Mouse (Mus musculus) intestine, embryonic 14.5 days (tissue): ENCODE results near the gene Pou3f1. TPM values are rescaled to one million over a fixed set of nuclear protein-coding genes. Genes with fewer than 3 reads are reported as not detected.

Experiments
- ATAC-seq: fragments of 200-750 bp; cut with Nextera tagmentation; replicated peaks from 2 replicates; pipeline ENCODE4 v1.8.0; 2017; ENCODE audit warnings: low read depth, moderate number of reproducible peaks, moderate TSS enrichment, moderate library complexity; ENCODE audit not compliant: low FRiP score, low TSS enrichment
- DNase-seq: peaks from one replicate; pipeline ENCODE4 v3.0.0-alpha.2; 2018; ENCODE audit warnings: low spot score
- H3K27ac ChIP-seq: fragments of 300-500 bp; sonication (generic); 2 replicates; pipeline ENCODE4 v1.5.1; 2014; ENCODE audit warnings: low read depth, mild to moderate bottlenecking, control low read depth
- H3K27me3 ChIP-seq: fragments of 300-500 bp; sonication (generic); replicated peaks from 2 replicates; pipeline ENCODE4 v1.6.1; 2014; ENCODE audit warnings: low read length, control low read depth; ENCODE audit not compliant: control insufficient read depth, insufficient read depth
- H3K36me3 ChIP-seq: fragments of 300-500 bp; sonication (generic); 2 replicates; pipeline ENCODE4 v1.6.1; 2014; ENCODE audit warnings: low read length, control low read depth; ENCODE audit not compliant: control insufficient read depth, insufficient read depth
- H3K4me1 ChIP-seq: fragments of 300-500 bp; sonication (generic); replicated peaks from 2 replicates; pipeline ENCODE4 v1.6.1; 2014; ENCODE audit warnings: low read length, control low read depth, mixed read lengths; ENCODE audit not compliant: control insufficient read depth, insufficient read depth
- H3K4me2 ChIP-seq: fragments of 300-500 bp; sonication (generic); 2 replicates; pipeline ENCODE4 v1.6.1; 2014; ENCODE audit warnings: low read length
- H3K4me3 ChIP-seq: fragments of 300-500 bp; sonication (generic); 2 replicates; pipeline ENCODE4 v1.5.1; 2014; ENCODE audit warnings: low read depth, low read length, control low read depth, mixed read lengths
- H3K9ac ChIP-seq: fragments of 300-500 bp; sonication (generic); 2 replicates; pipeline ENCODE4 v1.6.1; 2014; ENCODE audit warnings: mild to moderate bottlenecking, low read length
- H3K9me3 ChIP-seq: fragments of 300-500 bp; sonication (generic); 2 replicates; pipeline ENCODE4 v1.6.1; 2016; ENCODE audit warnings: low read length, control low read depth; ENCODE audit not compliant: control insufficient read depth
- WGBS: fragments of 180-500 bp; shearing (Covaris S2); extraction: QIAGEN DNeasy Blood & Tissue Kit; methylation state at CpG from one replicate; pipeline ENCODE4 v1.1.7; 2014; 5-methylcytosine and 5-hydroxymethylcytosine counted together
- polyA plus RNA-seq: library from polyadenylated mRNA; unstranded; fragments of >200 nt; fragmentation: Nextera tagmentation; extraction: Ambion mirVana; gene quantifications from 2 replicates; pipeline ENCODE4 v1.2.1, GENCODE M21; 2014

Pou3f1 gene
- polyA plus RNA-seq, 1 experiment from 2014 or later, result 0.27 TPM

DNA sequence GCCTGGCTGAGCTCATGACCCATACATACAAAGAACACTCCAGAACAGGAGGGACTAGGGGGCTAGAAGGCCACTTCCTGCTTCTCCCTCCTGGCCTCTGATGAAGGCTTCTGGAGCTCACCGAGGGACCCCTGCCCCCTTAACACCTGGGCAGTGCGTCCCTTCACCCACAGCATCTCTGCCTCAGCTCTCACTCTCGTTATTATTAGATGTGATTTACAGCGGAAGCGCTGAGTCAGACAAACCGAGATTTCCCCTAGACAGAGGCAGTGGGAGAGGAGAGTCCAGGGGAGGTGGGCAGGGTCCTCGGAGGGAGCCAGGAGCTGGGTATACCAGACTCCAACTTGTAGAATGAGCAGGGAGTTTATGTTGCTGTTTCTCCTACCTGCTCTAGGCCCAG is 15.0 kb downstream of the Pou3f1 start:
- Histone ChIP-seq H3K4me1 (peaks cover 13% of the 10 kb centered on the region; the same call in 1 of the 2 replicates), H3K4me2 (no peak overlapping the region), H3K36me3 (peaks cover 8% of the 10 kb centered on the region; the same call in 1 of the 2 replicates), H3K4me3 (no peak overlapping the region), H3K9me3 (no peaks in the 10 kb centered on the region), H3K27ac (no peak overlapping the region), H3K9ac (no peak overlapping the region), H3K27me3 (peaks cover 40% of the 10 kb centered on the region)
- WGBS, result 19% methylated on average over 7 of the region's 7 CpGs
- no peak for DNase-seq
- no peak for ATAC-seq

DNA sequence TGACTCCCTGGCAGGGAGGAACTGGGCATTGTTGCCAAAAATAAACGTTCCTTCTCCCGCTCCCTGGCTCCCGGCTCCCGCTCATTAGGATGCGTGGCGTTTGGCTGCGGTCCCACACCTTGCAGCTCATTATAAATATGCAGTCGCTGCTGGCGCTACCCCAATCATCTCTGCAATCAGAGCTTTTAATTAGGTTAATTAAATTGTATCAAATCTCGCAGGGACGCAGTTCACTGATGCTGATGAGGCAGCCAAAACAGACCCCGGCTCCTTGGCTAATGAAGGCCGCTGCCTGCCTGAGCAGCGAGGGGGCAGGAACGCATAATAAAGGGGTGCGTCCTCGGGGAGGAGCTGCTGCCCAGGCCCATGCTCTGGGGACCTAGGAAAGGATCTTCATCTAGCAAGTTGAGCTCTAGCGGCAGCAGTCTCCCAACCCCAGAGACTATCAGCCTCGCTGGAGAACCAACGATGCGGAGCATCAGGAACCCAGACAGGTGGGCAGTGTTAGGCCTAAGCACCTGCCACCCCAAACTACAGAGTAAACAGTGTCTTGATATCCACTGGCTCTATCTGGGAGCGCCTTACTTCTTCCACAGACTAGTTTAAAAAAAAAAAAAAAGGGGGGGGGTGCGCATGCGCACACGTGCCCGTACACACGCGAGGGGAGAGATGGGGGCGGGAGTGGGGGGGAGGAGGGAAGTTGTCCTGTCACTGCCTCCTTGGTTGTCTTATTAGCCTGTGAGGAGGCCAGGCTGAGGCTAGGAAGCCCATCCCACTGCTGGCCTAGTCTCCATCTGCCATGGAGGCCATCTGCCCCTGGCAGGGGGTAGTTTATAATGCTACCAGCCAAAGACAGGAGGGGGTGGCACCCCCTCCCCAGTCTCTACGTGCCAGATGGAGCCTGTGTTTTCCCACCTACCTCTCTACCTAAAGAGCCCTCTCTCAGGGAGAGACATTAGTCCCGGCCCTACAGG is 16.0 kb downstream of the Pou3f1 start:
- Histone ChIP-seq H3K27ac (no peak overlapping the region), H3K9me3 (no peaks in the 10 kb centered on the region), H3K9ac (no peak overlapping the region), H3K36me3 (peaks cover 13% of the 10 kb centered on the region), H3K27me3 (peaks cover 33% of the 10 kb centered on the region), H3K4me2 (peak overlapping the region; percentile 37), H3K4me3 (0 out of 2 replicates have a peak overlapping the region, but pooled peaks have one; percentile 10), H3K4me1 (peaks cover 13% of the 10 kb centered on the region; the same call in 1 of the 2 replicates)
- no peak for ATAC-seq
- 7% methylated on average over 26 of the region's 31 CpGs for WGBS
- DNase-seq, result no peak

DNA sequence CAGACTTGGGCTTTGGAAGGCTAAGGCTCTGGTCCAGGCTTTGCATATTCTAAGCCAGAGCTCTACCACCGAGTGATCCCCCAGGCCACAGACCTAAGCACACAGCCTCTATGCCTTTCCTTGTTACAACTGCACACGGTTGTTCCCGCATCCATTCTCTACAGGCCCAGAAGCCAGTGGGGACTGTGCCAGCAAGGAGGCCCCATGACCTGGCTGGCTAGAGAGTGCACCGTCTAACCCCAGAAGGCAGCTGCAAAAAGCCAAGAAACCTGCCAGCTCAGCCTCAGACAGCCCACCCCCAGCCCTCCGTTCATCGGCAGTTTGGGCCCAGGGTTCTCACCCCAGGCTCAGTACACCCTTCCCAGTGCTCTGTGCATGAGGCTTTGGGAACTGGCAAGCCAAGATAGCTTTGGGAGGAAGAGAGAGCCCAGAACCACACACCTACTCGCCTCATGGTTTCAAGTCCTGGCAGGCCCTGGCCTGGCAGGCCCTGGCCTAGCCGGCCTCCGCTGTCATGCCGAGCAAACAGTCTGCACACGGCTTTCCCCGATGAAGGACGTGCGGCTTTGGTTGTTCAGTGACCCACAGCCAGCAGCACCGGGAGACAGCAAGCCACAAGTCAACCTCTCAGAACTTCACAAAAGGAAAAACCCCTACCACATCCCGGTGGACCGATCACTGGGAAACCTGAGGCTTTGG is 17.9 kb downstream of the Pou3f1 start:
- Histone ChIP-seq H3K4me2 (no peak overlapping the region), H3K9me3 (no peaks in the 10 kb centered on the region), H3K27me3 (peaks cover 29% of the 10 kb centered on the region), H3K4me3 (no peak overlapping the region), H3K4me1 (peaks cover 13% of the 10 kb centered on the region; the same call in 1 of the 2 replicates), H3K9ac (no peak overlapping the region), H3K36me3 (peaks cover 32% of the 10 kb centered on the region), H3K27ac (no peak overlapping the region)
- DNase-seq (no peak), ATAC-seq (no peak)
- WGBS, result 69% methylated on average over 17 of the region's 17 CpGs

DNA sequence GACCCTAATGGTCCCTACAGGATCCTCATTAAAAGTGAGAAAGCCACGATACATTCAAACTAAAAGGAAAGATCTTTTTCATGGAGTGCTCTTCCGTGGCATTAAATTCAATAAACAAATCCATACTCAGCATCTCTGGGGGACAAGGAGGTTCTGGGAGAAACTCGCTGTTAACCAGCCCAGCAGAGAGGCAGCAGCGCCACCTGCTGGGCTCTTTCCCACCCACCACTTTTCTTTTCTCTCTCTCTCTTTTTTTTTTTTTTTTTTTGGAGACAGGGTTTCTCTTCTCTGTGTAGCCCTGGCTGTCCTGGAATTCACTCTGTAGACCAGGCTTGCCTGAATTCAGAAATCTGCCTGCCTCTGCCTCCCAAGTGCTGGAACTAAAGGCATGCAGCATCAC is 18.4 kb downstream of the Pou3f1 start:
- H3K36me3 ChIP-seq, result peaks cover 37% of the 10 kb centered on the region
- H3K4me1 ChIP-seq, result peaks cover 13% of the 10 kb centered on the region; the same call in 1 of the 2 replicates
- H3K27me3 ChIP-seq, result peaks cover 29% of the 10 kb centered on the region
- ATAC-seq (no peak), DNase-seq (peak; percentile 84)
- no peak overlapping the region for H3K27ac ChIP-seq
- WGBS, result 0% methylated on average over 4 of the region's 4 CpGs
- no peak overlapping the region for H3K4me3 ChIP-seq
- H3K9me3 ChIP-seq, result no peaks in the 10 kb centered on the region
- H3K4me2 ChIP-seq, result no peak overlapping the region
- H3K9ac ChIP-seq, result no peak overlapping the region

DNA sequence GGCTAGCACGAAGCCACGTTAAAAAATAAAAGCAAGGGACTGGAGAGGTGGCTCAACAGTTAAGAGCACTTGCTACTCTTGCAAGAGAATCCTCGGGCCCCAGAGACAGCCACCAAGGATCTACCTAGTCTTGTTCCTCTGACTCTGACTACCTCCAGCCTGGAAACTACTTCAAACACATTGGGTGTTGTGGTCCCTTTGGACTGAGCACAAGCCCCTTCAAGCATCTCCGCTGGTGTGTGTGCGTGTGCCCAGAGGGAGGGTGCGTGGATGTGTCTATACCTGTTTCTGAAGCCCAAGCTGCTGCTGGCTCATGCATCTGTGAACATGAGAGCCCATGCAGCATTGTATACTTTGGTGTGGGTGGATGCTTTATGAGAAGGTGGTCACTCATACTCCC is 19.4 kb downstream of the Pou3f1 start:
- no peak overlapping the region for H3K4me3 ChIP-seq
- no peak overlapping the region for H3K9ac ChIP-seq

DNA sequence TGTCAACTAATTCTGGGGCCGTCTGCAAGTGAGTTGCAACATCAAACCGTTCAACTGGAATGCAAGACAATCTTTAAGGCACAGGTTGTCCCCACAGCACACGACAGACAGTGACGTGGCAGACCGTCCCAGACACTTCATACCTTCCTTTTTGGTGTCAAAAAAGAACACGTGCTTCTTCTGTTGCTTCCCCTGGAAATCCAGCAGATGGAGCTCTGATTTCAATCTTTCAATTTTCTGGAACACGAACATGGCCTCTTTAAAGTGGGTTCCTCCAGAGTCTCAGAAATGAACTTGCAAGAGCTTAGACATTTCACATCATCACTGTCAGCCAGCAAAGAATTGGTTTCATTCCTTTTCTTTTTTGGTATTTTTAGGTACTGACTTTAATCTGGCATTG is 25.7 kb downstream of the Pou3f1 start:
- no peaks in the 10 kb centered on the region for H3K27me3 ChIP-seq
- H3K27ac ChIP-seq, result no peak overlapping the region
- H3K36me3 ChIP-seq, result peaks cover 89% of the 10 kb centered on the region
- no peak overlapping the region for H3K4me3 ChIP-seq
- DNase-seq (no peak), ATAC-seq (no peak)
- H3K4me1 ChIP-seq, result no peaks in the 10 kb centered on the region
- H3K4me2 ChIP-seq, result no peak overlapping the region
- H3K9me3 ChIP-seq, result no peaks in the 10 kb centered on the region
- 60% methylated on average over 7 of the region's 7 CpGs for WGBS
- H3K9ac ChIP-seq, result no peak overlapping the region

More for the DNA sequence above, 19.4 kb downstream of the Pou3f1 start:
- Histone ChIP-seq H3K27ac (no peak overlapping the region), H3K9me3 (no peaks in the 10 kb centered on the region), H3K27me3 (peaks cover 29% of the 10 kb centered on the region), H3K36me3 (peaks cover 46% of the 10 kb centered on the region), H3K4me2 (no peak overlapping the region), H3K4me1 (peaks cover 13% of the 10 kb centered on the region; the same call in 1 of the 2 replicates)
- ATAC-seq (no peak), DNase-seq (no peak)
- 84% methylated on average over 6 of the region's 6 CpGs for WGBS

DNA sequence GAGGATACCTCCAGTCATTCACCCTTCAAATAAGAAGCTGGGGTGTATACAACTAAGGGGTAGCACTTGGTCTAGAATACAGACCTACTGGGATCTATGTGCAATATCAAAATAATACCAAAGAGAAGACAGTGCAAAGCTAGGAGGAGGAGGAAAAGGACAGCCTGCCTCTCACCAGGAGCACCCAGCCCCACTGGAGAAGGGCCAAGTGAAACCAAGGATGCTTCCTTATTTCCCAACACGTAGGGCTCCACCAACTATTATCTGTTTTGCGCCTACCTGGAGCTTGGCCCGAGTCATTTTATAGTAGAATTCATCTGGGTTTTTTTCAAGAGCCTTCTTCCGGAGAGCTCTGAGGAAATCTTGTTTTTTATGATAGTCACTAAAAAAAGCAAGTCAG is 26.9 kb downstream of the Pou3f1 start:
- DNase-seq (no peak), ATAC-seq (no peak)
- Histone ChIP-seq H3K4me3 (no peak overlapping the region), H3K36me3 (peaks cover 88% of the 10 kb centered on the region), H3K9ac (no peak overlapping the region), H3K4me1 (no peaks in the 10 kb centered on the region), H3K27ac (no peak overlapping the region), H3K27me3 (no peaks in the 10 kb centered on the region), H3K4me2 (no peak overlapping the region), H3K9me3 (no peaks in the 10 kb centered on the region)
- WGBS, result 94% methylated on average over 4 of the region's 4 CpGs

DNA sequence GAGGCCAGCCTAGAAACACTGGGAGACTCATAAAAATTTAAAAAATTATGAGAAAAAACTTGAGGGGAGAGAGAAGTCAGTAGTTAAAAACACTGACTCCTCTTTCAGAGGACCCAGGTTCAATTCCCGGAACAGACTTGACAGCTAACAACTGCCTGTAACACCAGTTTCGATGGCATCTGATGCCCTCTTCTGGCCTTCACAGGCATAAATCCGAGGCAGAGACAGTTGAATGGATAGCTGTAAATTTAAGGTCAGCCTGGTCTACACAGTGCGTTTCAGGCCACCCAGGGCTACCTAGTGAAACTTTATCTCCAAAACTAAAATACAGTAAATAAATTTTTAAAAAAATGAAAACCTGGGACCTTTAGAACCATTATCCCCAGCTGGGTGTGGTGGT is 28.4 kb downstream of the Pou3f1 start:
- Histone ChIP-seq H3K4me1 (no peaks in the 10 kb centered on the region), H3K9ac (no peak overlapping the region), H3K4me2 (no peak overlapping the region), H3K27ac (no peak overlapping the region), H3K27me3 (no peaks in the 10 kb centered on the region), H3K9me3 (no peaks in the 10 kb centered on the region), H3K4me3 (no peak overlapping the region), H3K36me3 (peaks cover 79% of the 10 kb centered on the region)
- DNase-seq (no peak), ATAC-seq (no peak)
- 82% methylated on average over 4 of the region's 4 CpGs for WGBS
